Mouse (Mus musculus): ENCODE measurements around the gene Mknk1. TPM values are rescaled to one million over a fixed set of nuclear protein-coding genes. Genes with fewer than 3 reads are reported as not detected.

Gene Mknk1
- polyA plus RNA-seq, 1 experiment from 2014 or later, result 23.0 TPM

- Histone ChIP-seq H3K4me1 (replicated peaks) (no peaks in the 10 kb centered on the region), H3K4me2 (no peak overlapping the region), H3K9me3 (no peaks in the 10 kb centered on the region), H3K9ac (no peak overlapping the region), H3K4me3 (no peak overlapping the region), H3K36me3 (no peaks in the 10 kb centered on the region), H3K27me3 (no peaks in the 10 kb centered on the region), H3K27ac (replicated peaks) (no peak overlapping the region)
- ATAC-seq (ENCODE audit: low FRiP score, low read depth), result no peak
- 100% methylated on average over 1 of the region's 1 CpGs for WGBS
Observed at GRCm38 (mm10) chr4:115848083-115848482, 9.1 kb downstream of the Mknk1 start.

DNA sequence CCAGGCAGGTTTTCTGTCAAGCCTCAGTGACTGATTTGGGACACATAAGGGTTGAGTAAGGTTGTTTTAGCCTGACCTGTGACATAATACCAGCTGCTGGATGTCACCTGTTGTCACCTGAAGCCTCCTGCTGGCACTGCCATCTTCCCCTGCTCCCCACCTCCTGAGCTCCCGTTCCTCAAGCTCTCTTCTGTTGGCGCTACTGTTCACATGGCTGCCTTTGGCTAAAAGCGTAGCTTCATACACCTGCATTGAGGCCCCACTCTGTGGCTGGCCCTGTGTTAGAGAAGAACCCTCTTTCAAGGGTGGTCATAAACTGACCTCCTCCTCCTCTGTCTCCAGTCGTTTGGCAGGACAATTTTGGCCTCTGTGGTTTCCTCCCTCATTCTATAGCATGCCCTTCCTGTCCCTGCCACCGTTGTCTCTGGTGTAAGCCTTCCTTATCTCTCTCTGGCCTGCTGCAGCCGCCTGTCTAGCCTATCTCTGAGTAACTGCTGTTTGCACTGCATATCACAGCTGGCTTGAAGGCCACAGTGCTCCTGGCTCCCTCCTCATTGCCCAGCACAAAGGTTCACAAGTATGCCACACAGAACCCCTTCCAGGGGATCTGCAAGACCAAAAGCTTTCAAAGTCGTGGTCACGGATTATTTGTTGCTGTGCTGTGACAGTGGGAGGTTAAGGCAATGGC is 10.1 kb downstream of the Mknk1 start:
- Histone ChIP-seq H3K9me3 (no peaks in the 10 kb centered on the region), H3K27me3 (no peaks in the 10 kb centered on the region), H3K9ac (no peak overlapping the region), H3K27ac (replicated peaks) (no peak overlapping the region), H3K36me3 (no peaks in the 10 kb centered on the region), H3K4me3 (no peak overlapping the region), H3K4me2 (no peak overlapping the region), H3K4me1 (replicated peaks) (no peaks in the 10 kb centered on the region)
- no peak for ATAC-seq (ENCODE audit: low FRiP score, low read depth)
- WGBS, result 72% methylated on average over 8 of the region's 8 CpGs

DNA sequence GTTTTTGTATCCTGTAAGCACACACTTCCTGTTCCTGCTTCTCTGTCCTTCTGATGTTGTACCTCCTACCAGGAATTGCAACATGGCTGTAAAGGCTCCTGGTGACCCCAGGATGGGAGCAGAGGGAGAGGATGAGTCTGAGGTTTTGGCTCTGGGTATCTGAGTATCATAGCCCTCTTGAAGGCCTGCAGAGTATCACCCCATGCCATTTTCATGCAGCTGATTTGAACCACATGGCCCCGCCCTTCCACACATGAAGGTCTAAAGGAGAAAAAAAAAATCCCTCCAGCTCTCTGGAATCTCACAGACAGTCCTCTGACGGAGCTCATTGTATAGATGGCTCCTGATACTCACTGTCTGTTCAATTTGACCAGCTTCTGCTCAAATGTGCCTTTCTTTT is 11.1 kb downstream of the Mknk1 start:
- H3K4me2 ChIP-seq, result no peak overlapping the region
- H3K4me3 ChIP-seq, result no peak overlapping the region
- 83% methylated on average over 2 of the region's 2 CpGs for WGBS
- H3K27me3 ChIP-seq, result no peaks in the 10 kb centered on the region
- peaks cover 9% of the 10 kb centered on the region for H3K4me1 ChIP-seq (replicated peaks)
- no peak overlapping the region for H3K9ac ChIP-seq
- no peaks in the 10 kb centered on the region for H3K36me3 ChIP-seq
- ATAC-seq (ENCODE audit: low FRiP score, low read depth), result no peak
- H3K9me3 ChIP-seq, result no peaks in the 10 kb centered on the region
- H3K27ac ChIP-seq (replicated peaks), result no peak overlapping the region

DNA sequence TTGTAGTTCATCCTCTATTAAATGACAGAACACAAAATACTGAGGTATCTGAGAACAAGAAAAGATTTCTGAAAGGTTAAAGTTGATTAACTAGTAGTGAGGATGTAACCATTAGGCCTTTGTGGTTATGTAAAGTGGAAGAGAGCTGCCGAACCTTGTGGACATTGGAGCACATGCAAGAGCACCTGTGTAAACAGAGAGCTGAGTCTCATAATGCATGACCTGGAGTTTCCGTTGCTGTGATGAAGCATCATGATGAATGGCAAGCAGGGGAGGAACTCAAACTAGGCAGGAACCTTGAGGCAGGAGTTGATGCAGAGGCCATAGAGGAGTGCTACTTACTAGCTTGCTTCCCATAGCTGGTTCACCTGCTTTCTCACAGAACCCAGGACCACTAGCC is 11.6 kb downstream of the Mknk1 start:
- Histone ChIP-seq H3K4me3 (no peak overlapping the region), H3K36me3 (no peaks in the 10 kb centered on the region), H3K9me3 (no peaks in the 10 kb centered on the region), H3K9ac (no peak overlapping the region), H3K27me3 (no peaks in the 10 kb centered on the region), H3K4me1 (replicated peaks) (peaks cover 14% of the 10 kb centered on the region), H3K4me2 (no peak overlapping the region), H3K27ac (replicated peaks) (no peak overlapping the region)
- 59% methylated on average over 2 of the region's 2 CpGs for WGBS
- no peak for ATAC-seq (ENCODE audit: low FRiP score, low read depth)

DNA sequence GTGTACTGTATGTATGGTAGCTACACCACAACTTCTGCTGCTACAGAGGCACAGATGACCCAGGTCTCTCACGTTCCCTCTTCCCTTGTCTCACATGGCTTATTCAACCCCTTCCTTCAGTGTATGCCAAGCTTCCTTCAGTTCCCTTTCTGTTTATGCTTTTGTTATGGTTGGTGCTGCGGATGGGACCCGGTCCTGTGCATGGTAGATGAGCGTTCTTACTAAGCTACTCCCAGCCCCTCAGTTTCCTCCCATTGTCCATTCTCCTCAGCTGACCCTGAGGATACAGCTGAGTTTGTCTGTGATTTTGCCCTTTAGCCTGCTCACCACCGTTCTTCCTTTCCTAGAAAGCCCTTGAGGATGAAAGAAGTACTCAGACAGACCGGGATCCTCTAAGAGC is 12.6 kb downstream of the Mknk1 start:
- H3K4me3 ChIP-seq, result no peak overlapping the region
- H3K9me3 ChIP-seq, result no peaks in the 10 kb centered on the region
- H3K27me3 ChIP-seq, result no peaks in the 10 kb centered on the region
- no peak for ATAC-seq (ENCODE audit: low FRiP score, low read depth)
- H3K36me3 ChIP-seq, result no peaks in the 10 kb centered on the region
- H3K4me1 ChIP-seq (replicated peaks), result peaks cover 24% of the 10 kb centered on the region
- 90% methylated on average over 6 of the region's 6 CpGs for WGBS
- no peak overlapping the region for H3K4me2 ChIP-seq
- H3K9ac ChIP-seq, result no peak overlapping the region
- no peak overlapping the region for H3K27ac ChIP-seq (replicated peaks)

GRCm38 (mm10) chr4:115855100-115855499 is 16.1 kb downstream of the Mknk1 start:
- Histone ChIP-seq H3K27ac (replicated peaks) (no peak overlapping the region), H3K4me3 (no peak overlapping the region), H3K4me1 (replicated peaks) (peaks cover 28% of the 10 kb centered on the region), H3K27me3 (no peaks in the 10 kb centered on the region), H3K9ac (no peak overlapping the region), H3K9me3 (no peaks in the 10 kb centered on the region), H3K36me3 (0 out of 2 replicates have a peak, but pooled peaks cover 4% of the 10 kb centered on the region), H3K4me2 (no peak overlapping the region)
- 53% methylated on average over 6 of the region's 6 CpGs for WGBS
- no peak for ATAC-seq (ENCODE audit: low FRiP score, low read depth)

GRCm38 (mm10) chr4:115855609-115856008 is 16.6 kb downstream of the Mknk1 start:
- no peaks in the 10 kb centered on the region for H3K9me3 ChIP-seq
- H3K4me3 ChIP-seq, result no peak overlapping the region
- H3K4me1 ChIP-seq (replicated peaks), result peaks cover 28% of the 10 kb centered on the region
- peaks cover 7% of the 10 kb centered on the region for H3K36me3 ChIP-seq
- H3K27ac ChIP-seq (replicated peaks), result peak overlapping the region; percentile 63
- no peak overlapping the region for H3K4me2 ChIP-seq
- 27% methylated on average over 4 of the region's 4 CpGs for WGBS
- H3K27me3 ChIP-seq, result no peaks in the 10 kb centered on the region
- ATAC-seq (ENCODE audit: low FRiP score, low read depth), result peak; percentile 63
- H3K9ac ChIP-seq, result no peak overlapping the region

GRCm38 (mm10) chr4:115856282-115856681 is 17.3 kb downstream of the Mknk1 start:
- Histone ChIP-seq H3K27me3 (no peaks in the 10 kb centered on the region), H3K4me3 (no peak overlapping the region), H3K27ac (replicated peaks) (peak overlapping the region; percentile 63), H3K9me3 (no peaks in the 10 kb centered on the region), H3K4me2 (no peak overlapping the region), H3K36me3 (peaks cover 7% of the 10 kb centered on the region), H3K4me1 (replicated peaks) (peaks cover 28% of the 10 kb centered on the region), H3K9ac (no peak overlapping the region)
- ATAC-seq (ENCODE audit: low FRiP score, low read depth), result no peak
- WGBS, result 37% methylated on average over 4 of the region's 4 CpGs

GRCm38 (mm10) chr4:115857293-115857883 is 18.4 kb downstream of the Mknk1 start:
- 79% methylated on average over 9 of the region's 9 CpGs for WGBS
- ATAC-seq (ENCODE audit: low FRiP score, low read depth), result no peak

DNA sequence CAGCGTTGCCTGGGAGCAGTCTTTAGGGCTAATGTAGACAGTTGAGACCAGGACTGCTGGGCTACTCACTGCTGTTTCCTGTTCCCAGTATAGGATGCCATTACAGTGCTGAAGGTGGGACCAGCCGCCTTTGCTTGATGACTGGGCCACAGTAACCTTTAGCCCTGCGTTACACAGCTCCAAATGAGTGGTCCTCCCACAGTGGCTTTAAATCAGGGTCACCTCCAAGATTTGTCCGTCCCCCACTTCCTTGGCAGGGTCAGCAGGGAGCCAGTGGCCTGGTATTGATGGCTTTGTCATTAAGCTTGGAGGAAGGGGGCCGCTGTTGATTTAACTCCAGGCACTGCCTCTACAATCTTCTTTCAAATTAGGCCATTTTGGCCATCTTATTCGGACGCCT is 24.4 kb downstream of the Mknk1 start:
- peaks cover 4% of the 10 kb centered on the region; the same call in 1 of the 2 replicates for H3K4me1 ChIP-seq (replicated peaks)
- H3K27ac ChIP-seq (replicated peaks), result no peak overlapping the region
- WGBS, result 69% methylated on average over 7 of the region's 7 CpGs
- no peak overlapping the region for H3K4me3 ChIP-seq
- ATAC-seq (ENCODE audit: low FRiP score, low read depth), result no peak
- no peaks in the 10 kb centered on the region for H3K9me3 ChIP-seq
- H3K27me3 ChIP-seq, result no peaks in the 10 kb centered on the region
- H3K36me3 ChIP-seq, result peaks cover 7% of the 10 kb centered on the region
- H3K9ac ChIP-seq, result no peak overlapping the region
- no peak overlapping the region for H3K4me2 ChIP-seq

More at GRCm38 (mm10) chr4:115857293-115857883, 18.4 kb downstream of the Mknk1 start:
- H3K27me3 ChIP-seq, result no peaks in the 10 kb centered on the region
- no peaks in the 10 kb centered on the region for H3K9me3 ChIP-seq
- H3K9ac ChIP-seq, result no peak overlapping the region
- H3K27ac ChIP-seq (replicated peaks), result no peak overlapping the region
- H3K4me1 ChIP-seq (replicated peaks), result peaks cover 28% of the 10 kb centered on the region
- H3K4me2 ChIP-seq, result no peak overlapping the region
- H3K36me3 ChIP-seq, result peaks cover 7% of the 10 kb centered on the region
- no peak overlapping the region for H3K4me3 ChIP-seq

DNA sequence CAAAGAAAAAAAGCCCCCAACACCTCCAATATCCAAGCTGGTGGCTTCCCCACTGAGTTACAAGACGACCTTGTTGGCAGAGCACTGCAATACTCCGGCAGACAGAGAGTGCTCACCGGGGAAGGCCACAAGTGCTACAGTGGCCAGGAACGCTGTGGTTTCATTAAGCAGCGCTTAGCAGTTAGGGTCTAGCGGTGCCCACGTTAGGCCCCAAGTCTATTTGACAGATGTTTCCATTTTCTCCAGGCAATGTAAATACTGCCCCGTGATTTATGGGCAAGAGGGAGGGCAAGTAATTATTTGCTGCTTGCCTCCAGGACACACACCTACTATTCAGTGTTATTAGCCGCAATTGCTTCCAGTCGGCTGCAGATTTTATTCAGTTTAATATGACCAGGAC is 24.9 kb downstream of the Mknk1 start:
- Histone ChIP-seq H3K9ac (no peak overlapping the region), H3K27ac (replicated peaks) (no peak overlapping the region), H3K27me3 (no peaks in the 10 kb centered on the region), H3K4me1 (replicated peaks) (peaks cover 6% of the 10 kb centered on the region; the same call in 1 of the 2 replicates), H3K4me3 (no peak overlapping the region), H3K36me3 (peaks cover 7% of the 10 kb centered on the region), H3K4me2 (no peak overlapping the region), H3K9me3 (no peaks in the 10 kb centered on the region)
- 0 out of 2 replicates have a peak, but pooled peaks have one; percentile 16 for ATAC-seq (ENCODE audit: low FRiP score, low read depth)
- 39% methylated on average over 10 of the region's 10 CpGs for WGBS

DNA sequence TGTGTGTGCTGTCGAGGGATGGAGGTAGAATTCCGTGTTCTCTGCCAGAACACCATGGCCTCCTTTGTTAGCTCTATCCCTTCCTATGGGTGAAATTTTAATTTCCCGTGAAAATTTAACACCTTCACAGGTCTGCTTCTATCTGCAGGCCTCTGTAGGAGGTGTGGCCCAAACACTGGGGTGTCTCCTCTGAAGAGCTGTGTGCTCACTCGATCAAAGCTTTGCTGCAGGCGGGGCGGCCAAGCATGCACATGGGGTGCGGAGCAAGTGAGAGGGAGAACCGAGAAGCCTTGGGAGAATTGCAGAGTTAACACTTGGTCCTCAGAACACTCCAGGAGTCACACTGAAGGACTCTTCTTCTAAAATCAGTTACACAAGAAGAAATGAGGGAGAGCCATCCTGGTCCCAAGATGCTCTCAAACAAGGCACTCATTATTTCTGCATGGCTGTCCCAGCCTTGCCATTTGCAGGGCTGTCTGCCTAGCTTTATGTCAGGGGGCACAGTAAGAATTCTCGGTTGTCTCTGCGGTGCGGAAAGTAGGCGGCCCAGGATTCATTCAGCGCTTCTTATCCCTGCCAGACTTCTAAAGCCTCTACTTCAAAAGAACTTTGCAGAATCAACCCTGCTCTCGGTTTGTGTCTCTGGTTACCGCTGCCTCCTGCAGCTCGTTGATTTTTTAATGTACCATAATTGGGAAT is 30.7 kb downstream of the Mknk1 start:
- Histone ChIP-seq H3K9ac (no peak overlapping the region), H3K27me3 (no peaks in the 10 kb centered on the region), H3K4me1 (replicated peaks) (peaks cover 19% of the 10 kb centered on the region), H3K27ac (replicated peaks) (no peak overlapping the region), H3K4me2 (no peak overlapping the region), H3K4me3 (no peak overlapping the region), H3K9me3 (no peaks in the 10 kb centered on the region), H3K36me3 (0 out of 2 replicates have a peak, but pooled peaks cover 3% of the 10 kb centered on the region)
- WGBS, result 20% methylated on average over 16 of the region's 16 CpGs
- ATAC-seq (ENCODE audit: low FRiP score, low read depth), result peak; percentile 61; the same call in 1 of the 2 replicates

All from hindbrain, embryonic 15.5 days (tissue).